Mouse (Mus musculus) lung, adult 2 months (tissue): ENCODE results near the gene Lrrtm4.

ENCODE experiments used
- CTCF ChIP-seq: fragments of 200-500 bp; IDR thresholded peaks from 2 replicates; pipeline ENCODE4 v1.5.1; 2011; ENCODE audit warnings: mild to moderate bottlenecking, low read length, control low read depth; ENCODE audit not compliant: insufficient read depth
- POLR2A ChIP-seq: fragments of 200-500 bp; IDR thresholded peaks from 2 replicates; pipeline ENCODE4 v1.6.1; 2011; ENCODE audit warnings: low read depth, mild to moderate bottlenecking, control low read depth, low read length, borderline replicate concordance; ENCODE audit errors: extremely low read depth

GRCm38 (mm10) chr6:80549907-80550306, 531.2 kb downstream of the Lrrtm4 start:
- no peak for TF ChIP-seq POLR2A
- TF ChIP-seq CTCF = no peak
